Mouse (Mus musculus) frontal cortex, postnatal 36 days (tissue): ENCODE measurements around the gene Pcp4l1.
"Not testable (repeated sequence)": the region's sequence is repeated elsewhere in the genome, so short reads cannot be mapped to it uniquely, and the experiment has no call there.

Source experiments
- DNase-seq, 2 experiments: peaks; one replicate each; pipeline ENCODE4 v3.0.0; 2022; ENCODE audit warnings: low spot score in 2 of 2

Pcp4l1 gene

DNA sequence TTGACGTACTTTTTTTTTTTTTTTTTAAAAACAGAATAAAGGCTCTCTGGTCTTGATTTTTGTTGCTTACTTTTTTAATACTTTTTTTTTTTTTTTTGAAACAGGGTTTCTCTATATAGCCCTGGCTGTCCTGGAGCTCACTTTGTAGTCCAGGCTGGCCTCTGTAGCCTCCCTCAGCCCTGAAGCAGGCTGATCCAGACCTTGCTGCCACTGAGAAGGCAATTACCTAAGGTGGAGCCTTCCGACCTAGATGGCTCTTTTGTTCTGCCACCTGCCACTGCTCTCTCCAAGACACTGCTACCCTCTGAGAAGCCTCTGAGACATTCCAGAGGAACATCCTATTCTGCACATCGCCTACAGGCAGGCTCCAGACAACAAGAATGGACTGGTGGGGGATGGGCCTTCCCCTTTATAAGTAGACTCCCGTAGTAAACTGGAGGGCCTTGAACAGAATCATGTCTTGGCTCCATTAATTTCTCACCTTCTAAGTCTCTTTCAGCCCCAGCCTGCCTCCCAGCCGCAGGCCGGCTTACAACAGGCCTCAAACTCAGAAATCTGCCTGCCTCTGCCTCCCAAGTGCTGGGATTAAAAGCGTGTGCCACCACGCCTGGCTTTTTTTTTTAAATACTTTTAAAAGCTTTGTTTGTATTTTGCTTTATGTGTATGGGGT lies 58.4 kb downstream of the Pcp4l1 start:
- not testable (repeated sequence) for DNase-seq

DNA sequence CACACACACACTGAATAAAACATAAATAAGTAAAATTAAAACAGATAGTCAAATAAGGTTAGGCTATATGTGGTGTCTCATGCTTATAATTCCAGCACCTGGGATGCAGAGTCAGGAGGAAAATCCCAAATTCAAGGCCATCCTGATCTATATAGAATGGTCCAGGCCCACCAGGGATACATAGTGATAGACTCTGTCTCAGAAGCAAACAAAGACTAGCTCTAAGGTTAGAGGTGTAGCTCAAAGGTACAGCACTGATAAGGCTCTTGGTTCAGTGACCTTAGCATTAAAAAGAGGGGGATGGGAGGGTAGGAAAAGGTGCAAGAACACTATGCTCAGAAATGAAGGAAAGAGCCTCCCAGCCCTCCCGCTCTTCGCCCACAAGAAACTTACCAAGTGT lies 60.5 kb downstream of the Pcp4l1 start:
- no peak for DNase-seq

DNA sequence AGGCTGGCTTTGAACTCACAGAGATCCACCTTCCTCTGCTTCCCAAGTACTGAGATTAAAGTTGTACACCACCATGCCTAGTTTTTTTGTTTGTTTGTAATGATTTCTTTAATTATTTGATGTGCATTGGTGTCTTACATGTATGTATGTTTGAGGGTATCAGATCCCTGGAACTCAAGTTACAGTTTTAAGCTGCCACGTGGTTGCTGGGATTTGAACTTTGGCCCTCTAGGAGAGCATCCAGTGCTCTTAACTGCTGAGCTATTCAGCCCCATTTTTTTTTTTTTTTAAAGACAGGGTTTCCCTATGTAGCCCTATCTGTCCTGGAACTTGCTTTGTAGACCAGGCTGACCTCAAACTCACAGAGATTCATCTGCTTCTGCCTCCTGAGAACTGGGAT lies 65.1 kb downstream of the Pcp4l1 start:
- no peak for DNase-seq

DNA sequence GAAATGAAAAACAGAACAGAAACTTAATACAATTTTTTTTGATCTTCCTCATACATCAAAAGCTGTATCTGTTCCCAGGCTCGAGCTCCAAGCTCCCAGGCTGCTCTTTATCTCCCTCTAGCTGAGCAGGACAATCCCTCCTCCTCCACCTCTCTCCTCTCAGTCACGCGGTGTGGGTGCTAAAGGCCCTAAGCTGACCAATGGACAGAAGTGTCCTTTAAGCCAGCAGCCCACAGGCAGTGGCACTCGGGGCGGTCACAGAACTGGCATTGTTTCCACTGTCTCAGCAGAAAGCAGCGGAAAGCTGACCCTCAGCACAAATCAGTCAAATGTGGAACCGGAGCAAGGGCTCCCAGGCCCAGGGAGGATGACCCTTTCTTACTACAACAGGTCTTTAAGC lies 66.8 kb downstream of the Pcp4l1 start:
- DNase-seq = peak; percentile 33 to 36

GRCm38 (mm10) chr1:171124398-171124797 lies 71.7 kb downstream of the Pcp4l1 start:
- no peak for DNase-seq
